10 mouse cellular contexts compared by ENCODE assay signal in the genomic region with DNA sequence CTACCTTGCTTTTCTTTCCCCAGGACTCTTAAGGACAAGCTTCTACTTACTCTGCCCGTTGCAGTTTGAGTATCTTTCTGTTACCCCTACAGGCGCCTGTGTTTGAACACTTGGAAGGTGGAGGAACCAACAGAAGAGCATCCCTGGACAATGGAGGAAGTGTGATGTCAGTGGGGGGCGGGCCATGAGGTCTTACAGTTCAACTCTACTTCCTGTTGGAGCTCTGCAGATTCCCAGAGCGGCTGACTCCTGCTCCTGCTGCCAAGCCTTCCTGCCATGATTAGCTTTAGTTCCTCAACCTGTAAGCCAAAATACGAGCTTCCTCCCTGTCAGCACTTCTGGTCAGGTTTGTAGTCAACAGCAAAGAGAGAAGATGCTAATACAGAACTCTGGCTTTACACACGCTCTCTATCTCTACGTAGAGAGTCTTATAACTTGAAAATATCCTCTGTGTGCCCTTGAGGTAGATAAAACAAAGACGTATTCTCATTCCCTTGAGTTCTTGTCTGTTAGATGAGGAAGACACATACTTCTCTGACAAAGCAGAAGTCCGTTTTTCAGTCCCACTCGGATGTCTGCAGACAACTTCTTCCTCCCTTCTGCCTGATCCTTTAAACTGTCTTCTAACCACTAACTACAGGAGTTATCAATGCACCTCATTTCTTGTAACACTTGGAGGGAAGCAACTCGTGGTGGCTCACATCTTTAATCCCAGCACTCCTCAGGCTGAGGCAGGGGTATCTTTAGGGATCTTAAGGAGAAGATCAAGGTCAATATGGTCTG. TPM values are rescaled to one million over a fixed set of nuclear protein-coding genes. Genes with fewer than 3 reads are reported as not detected.
DNase-seq lines count a peak whose midpoint lies in the region; ATAC-seq and TF ChIP-seq lines count a peak whose summit lies in the region.
"Had no signal": no experiment of that assay in that cellular context is flagged by ENCODE, and none has a peak within 500 bp of the region (broad histone marks: within the 10 kb centered on the region; RNA-seq: fewer than 3 reads in every experiment).

No protein-coding gene starts in this region.

- H3K4me3 ChIP-seq in lung, embryonic 14.5 days (ENCODE audit: low read depth, low read length): no peak overlapping the region
- H3K4me3 ChIP-seq in lung, adult 2 months (replicated peaks; ENCODE audit: extremely low read depth, low read depth, low read length): no peak overlapping the region
- no peak overlapping the region for H3K4me3 ChIP-seq in myocyte
- H3K4me3 ChIP-seq: limb, embryonic 13.5 days; midbrain, embryonic 15.5 days had no signal

- H3ac ChIP-seq in myocyte (ENCODE audit: control insufficient read depth, insufficient read length): no peak overlapping the region

- H3K9me3 ChIP-seq in lung, embryonic 14.5 days (ENCODE audit: low read depth, low read length): no peaks in the 10 kb centered on the region
- H3K9me3 ChIP-seq: limb, embryonic 13.5 days; midbrain, embryonic 15.5 days had no signal

- H3K36me3 ChIP-seq in lung, embryonic 14.5 days (ENCODE audit: insufficient read depth): no peaks in the 10 kb centered on the region
- H3K36me3 ChIP-seq in myocyte (ENCODE audit: control insufficient read depth, insufficient read depth): no peaks in the 10 kb centered on the region
- H3K36me3 ChIP-seq: limb, embryonic 13.5 days; midbrain, embryonic 15.5 days had no signal

- whole genome bisulfite sequencing in lung, embryonic 14.5 days: 70% methylated on average over 11 of the region's 11 CpGs
- 44% methylated on average over 11 of the region's 11 CpGs for WGBS in lung, adult 2 months

- no peak overlapping the region for H3K9ac ChIP-seq in lung, embryonic 14.5 days
- H3K9ac ChIP-seq: limb, embryonic 13.5 days; midbrain, embryonic 15.5 days had no signal

- no peaks in the 10 kb centered on the region for H3K79me2 ChIP-seq in myocyte (ENCODE audit: control insufficient read depth, insufficient read depth)

- H3K4me2 ChIP-seq in lung, embryonic 14.5 days: no peak overlapping the region
- H3K4me2 ChIP-seq in myocyte (ENCODE audit: low read depth): peak overlapping the region; percentile 39
- H3K4me2 ChIP-seq: limb, embryonic 13.5 days; midbrain, embryonic 15.5 days had no signal

- no peak for TF ChIP-seq POLR2A in lung, adult 2 months (IDR thresholded peaks at IDR 0.05; ENCODE audit: borderline replicate concordance, extremely low read depth, low read depth, low read length)
- no peak for TF ChIP-seq POLR2A in myocyte (IDR thresholded peaks at IDR 0.05; ENCODE audit: insufficient read length, low read depth)

- H3K27me3 ChIP-seq in lung, embryonic 14.5 days (ENCODE audit: insufficient read depth, low read length): no peaks in the 10 kb centered on the region
- H3K27me3 ChIP-seq in myocyte (ENCODE audit: control insufficient read depth, insufficient read depth, insufficient read length): no peaks in the 10 kb centered on the region
- H3K27me3 ChIP-seq: limb, embryonic 13.5 days; midbrain, embryonic 15.5 days had no signal

- H3K4me1 ChIP-seq in lung, embryonic 14.5 days (ENCODE audit: insufficient read depth): peaks cover 8% of the 10 kb centered on the region; the same call in 1 of the 2 replicates
- H3K4me1 ChIP-seq in lung, adult 2 months (ENCODE audit: control insufficient read depth, insufficient read depth, low read length): no peaks in the 10 kb centered on the region
- H3K4me1 ChIP-seq: midbrain, embryonic 15.5 days had no signal

- H3K27ac ChIP-seq in lung, embryonic 14.5 days (ENCODE audit: low read depth): peak overlapping the region; percentile 36; the same call in 1 of the 2 replicates
- H3K27ac ChIP-seq: limb, embryonic 13.5 days; midbrain, embryonic 15.5 days had no signal

- peak; percentile 4 for DNase-seq in gastrocnemius, adult 18-20 months (ENCODE audit: low spot score)
- DNase-seq in gastrocnemius, adult 8-10 months (ENCODE audit: low spot score in 2 of 2): no peak
- DNase-seq in lung, embryonic 14.5 days: peak; percentile 55
- DNase-seq in lung, adult 2 months: no peak
- peak; percentile 62 to 73 for DNase-seq in kidney, postnatal 25 days
- no peak for DNase-seq in cerebellum, adult 11 months
- DNase-seq in left cerebral cortex, adult 11 months (ENCODE audit: low spot score): no peak

- peak; percentile 70 for ATAC-seq in lung, embryonic 14.5 days (ENCODE audit: insufficient read depth)
- ATAC-seq: midbrain, embryonic 15.5 days had no signal

- TF ChIP-seq CTCF in lung, embryonic 14.5 days (IDR thresholded peaks at IDR 0.05; ENCODE audit: low read depth): no peak
- TF ChIP-seq CTCF in lung, adult 2 months (IDR thresholded peaks at IDR 0.05; ENCODE audit: insufficient read depth, low read length): no peak

TF ChIP-seq in myocyte, 11 proteins besides CTCF, POLR2A, EP300 and RAD21:
- TF ChIP-seq SRF (IDR thresholded peaks at IDR 0.05; ENCODE audit: control insufficient read depth, insufficient read length, low read depth) (no peak), CEBPB (IDR thresholded peaks at IDR 0.05; ENCODE audit: insufficient read depth, poor library complexity, severe bottlenecking) (no peak), TCF3 (IDR thresholded peaks at IDR 0.05; ENCODE audit: insufficient read length, low read depth) (no peak), POLR2AphosphoS2 (IDR thresholded peaks at IDR 0.05; ENCODE audit: insufficient read length, low read depth) (no peak), MYOG (IDR thresholded peaks at IDR 0.05; ENCODE audit: control insufficient read depth in 1 of 3, insufficient read depth in 1 of 3, insufficient read length in 2 of 3, low read depth in 2 of 3) (no peak), MAX (IDR thresholded peaks at IDR 0.05; ENCODE audit: low read depth) (no peak)
TF ChIP-seq in myocyte: peak in this region for 0.

RNA-seq across cellular contexts. Expression of a gene that starts 13.7 kb away (rescaled TPM):
- total RNA-seq in gastrocnemius, adult 18-20 months (2021): 1 to 10 TPM in 1 of 2 experiments, under 1 TPM in 1; 0.78 to 1.2 TPM
- 1 to 10 TPM in 1 of 4 experiments, under 1 TPM in 3; 0.46 to 1.6 (median 0.76) TPM for total RNA-seq in gastrocnemius, adult 8-10 months (2022)
- 21.3 and 22.0 TPM in 2 replicates for polyA plus RNA-seq in lung, embryonic 14.5 days (2014; fragmentation: Nextera tagmentation; extraction: Ambion mirVana)
- 9.2 and 14.8 TPM in 2 replicates for polyA plus RNA-seq in lung, adult 2 months (2012; rRNA removed)
- 3.1 TPM for polyA plus RNA-seq in myocyte (2012; fragmentation: generic; extraction: Trizol)

Comparison
In these comparisons a context has a peak if more than half of its experiments do, and no peak if none do; other contexts are left out.
1. DNase-seq: peak in gastrocnemius, adult 18-20 months (single experiment), lung, embryonic 14.5 days (single experiment) and kidney, postnatal 25 days (2 of 2); none in gastrocnemius, adult 8-10 months (0 of 2), lung, adult 2 months (single experiment), cerebellum, adult 11 months (single experiment) and left cerebral cortex, adult 11 months (single experiment).